Mouse (Mus musculus) yolk sac, embryonic 10.5 days (tissue): ENCODE measurements around the gene Smtnl2.
"Not testable (repeated sequence)": the region's sequence is repeated elsewhere in the genome, so short reads cannot be mapped to it uniquely, and the experiment has no call there.

Experiments
- DNase-seq: peaks from one replicate; pipeline ENCODE4 v3.0.0-alpha.2; 2017; ENCODE audit warnings: low spot score

Gene Smtnl2

DNA sequence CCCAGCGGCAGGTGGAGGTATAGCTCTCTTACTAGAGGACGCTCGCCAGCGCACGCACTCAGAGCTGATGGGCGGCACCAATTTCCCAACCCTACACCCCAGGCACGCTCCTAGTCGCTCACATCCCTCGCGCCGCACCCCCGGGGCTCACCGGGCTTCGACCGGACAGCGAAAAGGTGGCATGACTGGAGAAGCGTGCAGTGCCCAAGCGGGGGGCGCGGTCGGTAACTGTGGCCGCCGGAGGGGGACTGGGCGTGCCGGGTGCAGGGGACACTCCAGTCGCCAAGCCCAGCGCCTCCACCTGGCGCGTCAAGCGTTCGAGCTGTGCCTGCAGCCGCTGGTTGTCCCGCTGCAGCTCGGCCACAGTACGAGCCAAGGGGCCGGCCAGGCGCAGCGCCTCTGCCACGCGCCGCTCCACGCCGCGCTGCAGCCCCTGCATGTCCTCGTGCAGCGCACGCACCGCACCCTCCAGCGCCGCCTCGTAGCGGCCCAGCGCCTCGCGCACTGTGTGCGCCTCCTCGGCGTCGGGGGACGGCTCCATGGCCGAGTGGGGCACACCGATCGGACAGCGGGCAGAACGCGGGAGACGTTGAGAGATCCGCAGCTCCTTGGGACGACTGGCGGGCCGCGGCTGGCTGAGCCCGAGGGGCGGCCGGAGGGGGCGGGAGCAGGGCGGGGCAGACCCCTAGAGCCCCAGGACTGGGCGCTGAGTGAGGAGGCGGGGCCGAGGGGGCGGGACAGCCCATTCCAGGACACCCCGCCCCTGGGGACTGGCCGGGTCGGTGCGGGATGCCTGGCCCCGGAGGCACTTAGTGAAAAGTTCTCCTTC, at the start of gene Smtnl2:
TSS of gene Smtnl2 (minus strand) at position 621 of the 829 bp plus-strand sequence.
- peak; percentile 93 for DNase-seq

DNA sequence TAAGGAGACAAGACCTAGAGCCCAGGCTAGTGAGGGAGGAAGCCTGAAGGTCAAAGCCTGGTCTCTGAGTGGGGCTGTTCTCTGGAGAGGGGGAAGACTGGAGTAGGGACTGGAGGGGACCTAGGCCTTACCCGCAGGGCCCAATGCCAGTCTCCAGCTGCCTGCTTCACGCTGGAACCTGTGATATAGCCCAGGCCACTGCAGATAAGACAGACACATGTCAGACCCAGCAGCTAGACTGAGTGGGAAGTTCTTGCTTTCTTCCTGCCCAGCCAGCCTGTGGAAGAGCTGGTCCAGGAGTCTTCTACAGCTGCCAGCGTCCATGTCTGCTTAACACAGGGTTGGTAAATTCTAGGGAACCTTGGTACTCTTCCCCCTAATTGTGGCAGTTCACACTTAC, 47.0 kb upstream of the Smtnl2 start:
- no peak for DNase-seq

GRCm38 (mm10) chr11:72457995-72458496, 46.5 kb upstream of the Smtnl2 start:
- DNase-seq: peak; percentile 58

- DNase-seq: no peak
These were observed 44.2 kb upstream of the Smtnl2 start for GRCm38 (mm10) chr11:72455694-72456093.

GRCm38 (mm10) chr11:72453105-72453953, 41.8 kb upstream of the Smtnl2 start:
- DNase-seq: no peak

DNA sequence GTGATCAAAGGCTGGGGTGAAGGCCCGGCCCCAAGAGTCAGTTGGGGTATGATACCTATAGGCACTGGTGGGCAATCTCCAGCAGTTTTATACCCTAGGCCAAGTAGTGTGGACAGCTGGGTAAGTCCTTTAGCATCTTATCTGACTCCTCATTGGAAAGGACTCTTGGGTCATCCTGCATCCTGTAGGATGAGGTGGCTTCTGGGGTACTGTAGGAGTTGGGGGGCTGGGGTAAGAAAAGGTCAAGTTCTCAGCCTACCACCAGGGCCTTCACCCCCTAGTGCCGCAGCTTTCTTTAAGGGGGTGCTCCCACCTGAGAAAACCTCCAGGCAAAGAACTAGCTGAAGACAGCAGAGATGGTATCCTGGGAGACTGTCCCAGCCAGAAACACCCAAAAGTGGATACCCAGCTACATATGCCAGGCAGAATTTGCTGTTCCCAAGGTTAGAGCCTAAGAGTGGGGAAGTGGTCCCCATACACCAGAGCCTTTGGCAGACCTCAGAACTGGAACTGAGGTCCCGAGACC, 40.7 kb upstream of the Smtnl2 start:
- no peak for DNase-seq

DNA sequence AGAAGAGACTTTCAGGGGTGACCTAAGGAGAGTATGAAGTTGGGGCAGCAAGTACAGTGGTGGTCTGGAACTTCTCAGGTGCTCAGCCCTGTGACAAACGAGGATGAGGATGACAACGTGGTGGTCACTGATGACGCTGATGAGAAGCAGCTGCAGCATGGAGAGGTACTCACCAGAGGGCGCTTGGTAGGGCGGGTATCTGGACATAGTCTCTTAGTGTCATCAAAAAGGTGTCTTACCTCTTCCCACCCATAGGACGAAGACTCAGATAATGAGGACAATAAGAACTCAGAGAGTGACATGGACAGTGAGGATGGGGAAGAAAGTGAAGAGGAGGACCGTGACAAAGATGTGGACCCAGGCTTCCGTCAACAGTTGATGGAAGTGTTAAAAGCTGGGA, 36.0 kb upstream of the Smtnl2 start:
- no peak for DNase-seq

- no peak for DNase-seq
These were observed 35.0 kb upstream of the Smtnl2 start for GRCm38 (mm10) chr11:72446311-72447105.

DNA sequence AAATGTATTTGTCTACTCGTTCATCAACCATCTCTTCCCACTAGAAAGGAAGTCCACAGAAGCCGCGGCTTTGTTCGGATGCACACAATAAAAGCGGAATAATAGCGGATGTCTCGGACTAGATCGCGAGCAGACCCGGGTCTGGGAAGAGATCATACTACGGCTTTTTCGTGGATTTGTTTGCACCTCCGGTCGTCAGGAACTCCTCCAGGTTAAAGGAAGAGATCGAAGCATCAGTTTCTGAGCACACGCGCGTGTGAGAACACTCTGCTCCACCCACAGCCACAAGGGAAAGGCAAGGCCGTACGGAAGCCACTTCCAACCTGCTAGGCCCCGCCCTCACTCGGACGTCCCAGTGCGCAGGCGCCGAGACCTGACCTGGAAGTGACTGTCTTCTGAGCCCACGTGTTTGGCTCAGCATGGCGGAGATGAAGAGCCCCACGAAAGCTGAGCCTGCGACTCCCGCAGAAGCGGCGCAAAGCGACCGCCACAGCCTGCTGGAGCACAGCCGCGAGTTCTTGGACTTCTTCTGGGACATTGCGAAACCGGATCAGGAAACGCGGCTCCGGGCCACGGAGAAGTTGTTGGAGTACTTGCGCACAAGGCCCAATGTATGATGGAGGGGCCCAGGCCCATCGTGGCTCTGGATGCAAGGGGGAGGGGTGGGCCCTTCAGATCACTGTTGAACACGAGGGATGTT, 29.6 kb upstream of the Smtnl2 start, which contains the start of gene Mybbp1a:
TSS of gene Mybbp1a (plus strand) at position 391 of the 700 bp plus-strand sequence.
- DNase-seq: peak; percentile 97

GRCm38 (mm10) chr11:72440597-72440964, 29.1 kb upstream of the Smtnl2 start:
- DNase-seq: peak; percentile 43

GRCm38 (mm10) chr11:72438411-72438810, 26.9 kb upstream of the Smtnl2 start:
- DNase-seq: peak; percentile 20

DNA sequence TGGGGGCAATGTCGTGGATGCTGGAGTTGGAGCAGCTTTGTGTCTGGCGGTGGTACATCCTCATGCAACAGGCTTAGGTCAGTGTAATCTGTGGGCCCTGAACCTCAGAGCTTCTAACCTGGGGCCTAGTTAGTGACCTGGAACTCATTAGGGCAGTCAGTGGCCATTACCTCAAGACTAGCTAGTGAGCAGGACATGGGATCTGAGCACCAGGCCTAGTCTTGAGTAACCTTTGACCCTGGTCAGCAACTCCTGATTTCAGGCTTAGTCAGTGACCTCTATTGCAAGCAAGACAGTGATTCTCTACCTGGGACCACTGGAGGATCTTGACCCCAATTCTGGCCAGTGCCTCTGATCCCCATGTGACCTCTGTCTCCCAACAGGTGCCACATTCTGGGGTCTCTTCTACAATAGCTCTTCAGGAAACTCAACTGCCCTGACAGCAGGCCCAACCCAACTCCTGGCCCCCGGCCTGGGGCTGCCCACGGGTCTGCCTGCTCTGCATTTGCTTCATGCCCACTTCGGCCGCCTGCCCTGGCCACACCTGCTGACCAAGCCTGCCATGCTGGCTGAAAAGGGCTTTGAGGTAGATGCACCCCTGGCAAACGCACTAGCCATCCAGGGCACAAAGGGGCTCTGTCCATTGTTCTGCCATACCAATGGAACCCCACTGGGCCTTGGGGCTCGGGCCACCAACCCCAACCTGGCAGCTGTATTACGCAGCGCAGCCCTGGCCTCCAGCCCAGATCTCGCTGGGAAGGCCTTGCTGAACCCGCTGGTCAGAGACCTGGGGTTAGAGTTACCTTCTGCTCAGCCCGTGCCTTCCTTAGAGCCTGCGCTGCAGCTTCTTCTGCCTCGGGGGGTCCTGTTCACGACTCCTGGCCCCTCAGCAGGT, 25.5 kb upstream of the Smtnl2 start:
- no peak for DNase-seq

GRCm38 (mm10) chr11:72436271-72436670, 24.8 kb upstream of the Smtnl2 start:
- no peak for DNase-seq

DNA sequence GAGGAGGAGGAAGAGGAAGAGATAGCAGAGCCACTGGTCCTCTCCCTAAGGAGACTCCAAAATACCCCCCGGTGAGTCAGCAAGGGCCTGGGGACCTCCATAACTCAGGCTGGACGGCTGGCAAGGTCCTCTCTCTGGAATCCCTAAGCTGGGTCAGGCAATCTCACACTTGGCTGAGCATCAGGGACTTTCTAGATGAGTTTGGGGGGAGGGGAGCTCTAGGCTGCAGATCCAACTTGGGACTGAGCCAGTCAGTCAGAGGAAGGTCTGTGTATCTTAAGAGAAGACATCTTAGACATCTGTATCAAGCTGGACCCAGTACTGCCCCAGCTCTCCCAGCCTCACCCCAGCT, 24.2 kb upstream of the Smtnl2 start:
- no peak for DNase-seq

DNA sequence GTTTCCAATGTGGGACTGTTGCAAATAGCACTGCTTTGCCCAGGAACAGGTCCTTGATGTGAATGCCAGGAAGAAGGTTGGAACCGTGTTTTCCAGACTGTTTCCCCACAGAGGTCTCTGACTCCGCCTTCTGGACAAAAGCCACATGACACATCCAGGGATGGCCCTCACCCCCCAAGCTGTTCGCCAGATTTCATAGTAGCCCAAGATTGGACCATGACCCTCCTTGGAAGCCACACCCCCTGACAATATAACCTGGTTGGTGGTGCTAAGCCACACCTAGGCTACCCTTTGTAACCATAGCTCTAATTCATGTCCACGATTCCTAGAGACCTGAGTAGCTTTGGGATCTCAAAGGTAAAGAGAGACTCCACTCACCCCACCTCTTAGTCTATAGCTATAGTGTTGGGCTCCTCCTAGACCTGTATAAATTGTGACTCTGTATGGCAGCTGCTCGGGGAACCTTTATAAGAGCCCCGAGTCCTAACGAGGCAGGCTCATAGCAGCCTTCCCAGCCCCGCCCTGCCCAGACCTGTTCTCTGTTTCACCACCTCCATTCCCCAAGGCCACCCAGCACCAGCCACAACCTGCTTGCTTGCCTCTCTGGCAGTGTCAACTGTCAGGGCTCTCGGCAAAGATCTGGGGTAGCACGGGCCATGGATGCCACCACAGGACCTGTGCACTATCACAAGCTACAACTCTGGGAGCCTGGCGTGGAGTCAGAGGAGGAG, 23.6 kb upstream of the Smtnl2 start, which contains the start of gene Ggt6:
TSS of gene Ggt6 (plus strand) at position 564 of the 731 bp plus-strand sequence.
- DNase-seq: peak; percentile 83

DNA sequence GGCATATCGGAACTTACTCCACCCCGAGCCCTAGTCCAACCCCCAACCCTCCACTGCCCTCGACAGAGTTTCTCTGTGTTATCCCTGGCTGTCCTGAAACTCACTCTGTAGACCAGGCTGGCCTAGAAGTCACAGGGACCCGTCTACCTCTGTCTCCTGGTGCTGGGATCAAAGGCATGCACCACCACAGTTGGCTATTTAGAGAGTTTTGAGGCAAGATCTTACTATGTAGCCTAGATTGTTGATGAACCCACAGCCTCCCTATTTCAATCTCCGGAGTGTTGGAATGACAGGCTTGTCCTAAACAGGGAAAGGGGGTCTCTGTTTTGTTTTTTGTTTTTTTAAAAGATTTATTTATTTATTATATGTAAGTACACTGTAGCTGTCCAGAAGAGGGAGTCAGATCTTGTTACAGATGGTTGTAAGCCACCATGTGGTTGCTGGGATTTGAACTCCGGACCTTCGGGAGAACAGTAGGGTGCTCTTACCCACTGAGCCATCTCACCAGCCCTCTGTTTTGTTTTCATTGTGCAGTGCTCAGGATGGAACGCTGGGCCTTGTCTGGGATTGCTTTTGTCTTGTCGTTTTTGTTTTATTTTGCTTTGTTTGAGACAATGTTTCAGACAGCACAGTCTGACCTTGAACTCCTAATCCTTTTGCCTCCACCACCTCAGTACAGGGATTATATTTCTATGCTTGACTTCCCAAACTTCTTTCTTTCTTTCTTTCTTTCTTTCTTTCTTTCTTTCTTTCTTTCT, 19.0 kb upstream of the Smtnl2 start:
- not testable (repeated sequence) for DNase-seq

DNA sequence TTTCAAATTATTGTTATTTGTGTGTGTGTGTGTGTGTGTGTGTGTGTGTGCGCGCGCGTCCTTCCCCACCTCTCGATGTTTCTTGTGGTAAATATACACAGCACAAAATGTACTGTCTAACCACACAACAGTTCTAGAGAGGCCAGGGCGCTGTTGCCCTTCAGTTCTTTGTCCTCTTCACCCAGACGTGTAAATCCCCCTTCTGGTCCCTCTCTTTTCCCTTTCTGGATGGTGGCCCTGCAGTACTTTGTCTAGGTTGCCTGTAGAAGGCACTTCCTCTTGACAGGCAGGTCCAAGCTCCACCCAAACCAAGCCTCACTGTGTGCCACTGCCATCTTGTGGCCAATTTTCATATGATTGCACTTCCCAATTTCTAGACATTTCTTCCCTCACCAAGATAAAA, 17.8 kb upstream of the Smtnl2 start:
- DNase-seq: peak; percentile 79

GRCm38 (mm10) chr11:72428694-72429093, 17.2 kb upstream of the Smtnl2 start:
- DNase-seq: peak; percentile 66

DNA sequence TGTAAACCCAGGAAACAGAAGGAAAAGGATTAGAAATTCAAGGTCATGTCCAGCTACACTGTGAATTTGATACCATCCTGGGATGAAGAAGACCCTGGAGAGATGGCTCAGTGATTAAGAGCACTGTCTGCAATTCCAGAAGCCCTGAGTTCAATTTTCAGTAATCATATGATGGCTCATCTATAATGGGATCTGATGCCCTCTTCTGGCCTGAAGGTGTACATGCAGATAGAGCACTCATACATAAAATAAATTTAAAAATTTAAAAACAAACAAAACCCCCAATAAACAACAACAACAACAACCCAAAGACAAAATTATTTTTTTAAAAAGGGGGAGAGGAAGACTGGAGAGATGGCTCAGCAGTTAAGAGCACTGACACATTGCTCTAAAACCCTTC, 15.4 kb upstream of the Smtnl2 start:
- no peak for DNase-seq
